Mouse (Mus musculus) limb, embryonic 14.5 days (tissue): ENCODE results near the gene Tbrg1. TPM values are rescaled to one million over a fixed set of nuclear protein-coding genes. Genes with fewer than 3 reads are reported as not detected.

Experiments used
- ATAC-seq: fragments of 200-750 bp; cut with Nextera tagmentation; 2 replicates; pipeline ENCODE4 v1.8.0; 2017; ENCODE audit warnings: low read depth, moderate number of reproducible peaks, moderate TSS enrichment; ENCODE audit not compliant: low FRiP score
- DNase-seq: peaks from one replicate; pipeline ENCODE4 v3.0.0-alpha.2; 2015; ENCODE audit warnings: low spot score
- H3K27ac ChIP-seq: fragments of 300-500 bp; sonication (generic); replicated peaks from 2 replicates; pipeline ENCODE4 v1.5.1; 2014; ENCODE audit warnings: low read depth, mild to moderate bottlenecking, low read length, moderate library complexity, mixed read lengths
- H3K27me3 ChIP-seq: fragments of 300-500 bp; sonication (generic); 2 replicates; pipeline ENCODE4 v1.6.1; 2014; ENCODE audit warnings: low read length, mixed read lengths; ENCODE audit not compliant: control insufficient read depth, insufficient read depth
- H3K36me3 ChIP-seq: fragments of 300-500 bp; sonication (generic); 2 replicates; pipeline ENCODE4 v1.6.1; 2014; ENCODE audit warnings: mild to moderate bottlenecking, low read length, moderate library complexity, mixed read lengths; ENCODE audit not compliant: control insufficient read depth, insufficient read depth
- H3K4me1 ChIP-seq: fragments of 300-500 bp; sonication (generic); 2 replicates; pipeline ENCODE4 v1.6.1; 2014; ENCODE audit warnings: antibody characterized with exemption, low read length, mixed read lengths; ENCODE audit not compliant: control insufficient read depth, insufficient read depth
- H3K4me2 ChIP-seq: fragments of 300-500 bp; sonication (generic); replicated peaks from 2 replicates; pipeline ENCODE4 v1.6.1; 2014; ENCODE audit warnings: low read depth, mild to moderate bottlenecking, low read length, moderate library complexity; ENCODE audit not compliant: severe bottlenecking
- H3K4me3 ChIP-seq: fragments of 300-500 bp; sonication (generic); replicated peaks from 2 replicates; pipeline ENCODE4 v1.5.1; 2014; ENCODE audit warnings: low read length
- H3K9ac ChIP-seq: fragments of 300-500 bp; sonication (generic); 2 replicates; pipeline ENCODE4 v1.6.1; 2014; ENCODE audit warnings: mild to moderate bottlenecking, low read depth, low read length, moderate library complexity; ENCODE audit not compliant: severe bottlenecking
- H3K9me3 ChIP-seq: fragments of 300-500 bp; sonication (generic); 2 replicates; pipeline ENCODE4 v1.6.1; 2016; ENCODE audit warnings: low read length; ENCODE audit not compliant: control insufficient read depth
- POLR2A ChIP-seq: fragments of 200-500 bp; IDR thresholded peaks from 2 replicates; pipeline ENCODE4 v1.8.0; 2012; ENCODE audit warnings: inconsistent platforms, mild to moderate bottlenecking, moderate library complexity, borderline replicate concordance; ENCODE audit not compliant: insufficient read depth, insufficient read length; ENCODE audit errors: extremely low read depth
- WGBS: fragments of 180-500 bp; shearing (Covaris S2); extraction: QIAGEN DNeasy Blood & Tissue Kit; methylation state at CpG from one replicate; pipeline ENCODE4 v1.1.7; 2014; 5-methylcytosine and 5-hydroxymethylcytosine counted together
- polyA plus RNA-seq, 2 experiments: library from polyadenylated mRNA; depleted of rRNA in 1 of 2; stranded (reverse) in 1 of 2; unstranded in 1 of 2; fragments of >200 nt; fragmentation: Nextera tagmentation in 1 of 2; extraction: Ambion mirVana in 1 of 2; gene quantifications; 2 replicates each; pipeline versions ENCODE4 v1.2.1 to v1.2.3; 2012 to 2014

Tbrg1 gene
- polyA plus RNA-seq, 2 experiments: 122 to 211 TPM

DNA sequence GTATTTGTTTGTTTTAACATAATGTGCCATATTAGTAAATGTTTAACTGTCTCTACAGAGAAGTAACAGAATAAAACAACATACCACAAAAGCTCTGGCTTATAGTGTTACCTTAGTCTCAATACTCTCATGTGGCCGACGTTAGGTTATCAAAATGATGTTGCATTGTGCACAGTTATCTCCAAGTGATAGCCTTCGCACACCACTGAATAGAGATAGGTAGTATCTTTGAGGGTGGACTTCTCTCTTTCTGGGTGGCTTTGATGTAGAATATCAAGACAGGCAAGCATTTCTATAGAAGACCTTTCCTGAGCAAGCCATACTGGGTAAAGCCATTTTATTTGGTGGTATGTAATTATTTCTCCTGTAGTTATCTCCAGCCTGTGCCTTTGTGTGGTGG lies 52.0 kb downstream of the Tbrg1 start:
- H3K36me3 ChIP-seq: no peaks in the 10 kb centered on the region
- H3K27me3 ChIP-seq: no peaks in the 10 kb centered on the region
- no peak overlapping the region for H3K4me2 ChIP-seq
- H3K4me3 ChIP-seq: no peak overlapping the region
- H3K9me3 ChIP-seq: no peaks in the 10 kb centered on the region
- H3K4me1 ChIP-seq: peaks cover 5% of the 10 kb centered on the region
- ATAC-seq: no peak
- 93% methylated on average over 3 of the region's 3 CpGs for WGBS
- DNase-seq: no peak
- no peak for TF ChIP-seq POLR2A
- no peak overlapping the region for H3K27ac ChIP-seq
- H3K9ac ChIP-seq: no peak overlapping the region

- H3K36me3 ChIP-seq: no peaks in the 10 kb centered on the region
- no peak for TF ChIP-seq POLR2A
- no peak overlapping the region for H3K27ac ChIP-seq
- 85% methylated on average over 2 of the region's 2 CpGs for WGBS
- no peaks in the 10 kb centered on the region for H3K27me3 ChIP-seq
- H3K9ac ChIP-seq: no peak overlapping the region
- no peak overlapping the region for H3K4me2 ChIP-seq
- ATAC-seq: no peak
- no peaks in the 10 kb centered on the region for H3K4me1 ChIP-seq
- H3K9me3 ChIP-seq: no peaks in the 10 kb centered on the region
- no peak for DNase-seq
- no peak overlapping the region for H3K4me3 ChIP-seq
Measured at GRCm38 (mm10) chr9:37600538-37601205, 56.4 kb downstream of the Tbrg1 start.

Other genes starting within 250 kb of the Tbrg1 start
- 0.39 and 0.87 TPM in 2 replicates for gene Robo3, start 224.1 kb downstream of the Tbrg1 start, polyA plus RNA-seq (2012; rRNA removed)
- gene Robo3, start 224.1 kb downstream of the Tbrg1 start, polyA plus RNA-seq (2014; fragmentation: Nextera tagmentation; extraction: Ambion mirVana): 0.07 and 0.21 TPM in 2 replicates
- gene Msantd2, start 168.0 kb downstream of the Tbrg1 start, polyA plus RNA-seq (2012; rRNA removed): 64.4 and 74.2 TPM in 2 replicates
- gene Msantd2, start 168.0 kb downstream of the Tbrg1 start, polyA plus RNA-seq (2014; fragmentation: Nextera tagmentation; extraction: Ambion mirVana): 26.7 and 31.7 TPM in 2 replicates
- 34.7 and 35.4 TPM in 2 replicates for gene Esam, start 129.2 kb downstream of the Tbrg1 start, polyA plus RNA-seq (2012; rRNA removed)
- 44.1 and 48.3 TPM in 2 replicates for gene Esam, start 129.2 kb downstream of the Tbrg1 start, polyA plus RNA-seq (2014; fragmentation: Nextera tagmentation; extraction: Ambion mirVana)
- gene Vsig2, start 118.1 kb downstream of the Tbrg1 start, polyA plus RNA-seq (2012; rRNA removed): 4.8 and 5.2 TPM in 2 replicates
- gene Vsig2, start 118.1 kb downstream of the Tbrg1 start, polyA plus RNA-seq (2014; fragmentation: Nextera tagmentation; extraction: Ambion mirVana): 0.59 and 1.4 TPM in 2 replicates
- gene Nrgn, start 104.4 kb downstream of the Tbrg1 start, polyA plus RNA-seq (2012; rRNA removed): 17.7 and 26.1 TPM in 2 replicates
- gene Nrgn, start 104.4 kb downstream of the Tbrg1 start, polyA plus RNA-seq (2014; fragmentation: Nextera tagmentation; extraction: Ambion mirVana): 12.3 and 17.2 TPM in 2 replicates
- gene Siae, start 101.6 kb downstream of the Tbrg1 start, polyA plus RNA-seq (2012; rRNA removed): 7.8 and 8.1 TPM in 2 replicates
- 9.4 and 12.0 TPM in 2 replicates for gene Siae, start 101.6 kb downstream of the Tbrg1 start, polyA plus RNA-seq (2014; fragmentation: Nextera tagmentation; extraction: Ambion mirVana)
- 1.8 and 2.5 TPM in 2 replicates for gene Spa17, start 43.6 kb downstream of the Tbrg1 start, polyA plus RNA-seq (2012; rRNA removed)
- gene Spa17, start 43.6 kb downstream of the Tbrg1 start, polyA plus RNA-seq (2014; fragmentation: Nextera tagmentation; extraction: Ambion mirVana): 3.1 and 4.1 TPM in 2 replicates
- gene Panx3, start 11.9 kb upstream of the Tbrg1 start, polyA plus RNA-seq (2012; rRNA removed): 37.4 and 51.1 TPM in 2 replicates
- 13.7 and 15.9 TPM in 2 replicates for gene Panx3, start 11.9 kb upstream of the Tbrg1 start, polyA plus RNA-seq (2014; fragmentation: Nextera tagmentation; extraction: Ambion mirVana)
- not detected in 2 replicates for gene Olfr160, start 58.9 kb upstream of the Tbrg1 start, polyA plus RNA-seq (2012; rRNA removed)
- not detected in 2 replicates for gene Olfr160, start 58.9 kb upstream of the Tbrg1 start, polyA plus RNA-seq (2014; fragmentation: Nextera tagmentation; extraction: Ambion mirVana)
- 0.15 and 0.24 TPM in 2 replicates for gene Olfr874, start 87.8 kb upstream of the Tbrg1 start, polyA plus RNA-seq (2012; rRNA removed)
- not detected in 2 replicates for gene Olfr874, start 87.8 kb upstream of the Tbrg1 start, polyA plus RNA-seq (2014; fragmentation: Nextera tagmentation; extraction: Ambion mirVana)
- 0.14 and 0.27 TPM in 2 replicates for gene Olfr875, start 114.5 kb upstream of the Tbrg1 start, polyA plus RNA-seq (2012; rRNA removed)
- not detected in 2 replicates for gene Olfr875, start 114.5 kb upstream of the Tbrg1 start, polyA plus RNA-seq (2014; fragmentation: Nextera tagmentation; extraction: Ambion mirVana)
- gene Olfr876, start 145.7 kb upstream of the Tbrg1 start, polyA plus RNA-seq (2012; rRNA removed): not detected in 2 replicates
- gene Olfr876, start 145.7 kb upstream of the Tbrg1 start, polyA plus RNA-seq (2014; fragmentation: Nextera tagmentation; extraction: Ambion mirVana): not detected in 2 replicates
- not detected in 2 replicates for gene Olfr877, start 197.0 kb upstream of the Tbrg1 start, polyA plus RNA-seq (2012; rRNA removed)
- gene Olfr877, start 197.0 kb upstream of the Tbrg1 start, polyA plus RNA-seq (2014; fragmentation: Nextera tagmentation; extraction: Ambion mirVana): not detected in 2 replicates
- not detected in 2 replicates for gene Olfr145, start 239.4 kb upstream of the Tbrg1 start, polyA plus RNA-seq (2012; rRNA removed)
- not detected in 2 replicates for gene Olfr145, start 239.4 kb upstream of the Tbrg1 start, polyA plus RNA-seq (2014; fragmentation: Nextera tagmentation; extraction: Ambion mirVana)